Mouse (Mus musculus) cortical plate, adult 2 months (tissue): ENCODE data around the gene Ift22.

Source experiments
- CTCF ChIP-seq: fragments of 200-500 bp; IDR thresholded peaks from 2 replicates; pipeline ENCODE4 v1.5.1; 2011; ENCODE audit warnings: mild to moderate bottlenecking, control low read depth, low read length; ENCODE audit not compliant: insufficient read depth; ENCODE audit errors: extremely low read depth
- POLR2A ChIP-seq: fragments of 200-500 bp; IDR thresholded peaks from 2 replicates; pipeline ENCODE4 v1.6.1; 2011; ENCODE audit warnings: mild to moderate bottlenecking, low read length, control low read depth; ENCODE audit not compliant: insufficient read depth; ENCODE audit errors: extremely low read depth

- TF ChIP-seq CTCF (no peak), POLR2A (no peak)
Measured at GRCm38 (mm10) chr5:136869451-136870114, 38.4 kb upstream of the Ift22 start.
